Mouse (Mus musculus) lung, postnatal 0 days (tissue): ENCODE measurements around the gene Pkd1l2. TPM values are rescaled to one million over a fixed set of nuclear protein-coding genes. Genes with fewer than 3 reads are reported as not detected.

Experiments used
- ATAC-seq: fragments of 200-750 bp; cut with Nextera tagmentation; 2 replicates; pipeline ENCODE4 v1.8.0; 2017; ENCODE audit warnings: moderate library complexity
- DNase-seq: peaks from one replicate; pipeline ENCODE4 v3.0.0-alpha.2; 2016; ENCODE audit warnings: low spot score
- H3K27ac ChIP-seq: fragments of 300-500 bp; sonication (generic); 2 replicates; pipeline ENCODE4 v1.5.1; 2014; ENCODE audit warnings: antibody characterized with exemption, mild to moderate bottlenecking, low read length, mixed read lengths
- H3K27me3 ChIP-seq: fragments of 300-500 bp; sonication (generic); replicated peaks from 2 replicates; pipeline ENCODE4 v1.6.1; 2014; ENCODE audit warnings: low read length, mixed read lengths; ENCODE audit not compliant: insufficient read depth
- H3K36me3 ChIP-seq: fragments of 300-500 bp; sonication (generic); 2 replicates; pipeline ENCODE4 v1.6.1; 2014; ENCODE audit warnings: low read length, mixed read lengths; ENCODE audit not compliant: insufficient read depth
- H3K4me1 ChIP-seq: fragments of 300-500 bp; sonication (generic); 2 replicates; pipeline ENCODE4 v1.6.1; 2014; ENCODE audit warnings: antibody characterized with exemption, low read depth, low read length, mixed read lengths; ENCODE audit not compliant: insufficient read depth
- H3K4me2 ChIP-seq: fragments of 300-500 bp; sonication (generic); replicated peaks from 2 replicates; pipeline ENCODE4 v1.6.1; 2014; ENCODE audit warnings: low read depth, mild to moderate bottlenecking, low read length, moderate library complexity, mixed read lengths
- H3K4me3 ChIP-seq: fragments of 300-500 bp; sonication (generic); 2 replicates; pipeline ENCODE4 v1.5.1; 2014; ENCODE audit warnings: low read depth, low read length
- H3K9ac ChIP-seq: fragments of 300-500 bp; sonication (generic); replicated peaks from 2 replicates; pipeline ENCODE4 v1.6.1; 2014; ENCODE audit warnings: low read depth, mild to moderate bottlenecking
- H3K9me3 ChIP-seq: fragments of 300-500 bp; sonication (generic); 2 replicates; pipeline ENCODE4 v1.6.1; 2016; ENCODE audit warnings: low read length, mixed read lengths
- CTCF ChIP-seq: IDR thresholded peaks from 2 replicates; pipeline ENCODE4 v1.5.1; 2016; ENCODE audit warnings: antibody characterized with exemption, mild to moderate bottlenecking
- EP300 ChIP-seq: IDR thresholded peaks from 2 replicates; pipeline ENCODE4 v1.6.1; 2016; ENCODE audit warnings: antibody characterized with exemption, mild to moderate bottlenecking, control low read depth
- WGBS: fragments of 180-500 bp; shearing (Covaris S2); extraction: QIAGEN DNeasy Blood & Tissue Kit; methylation state at CpG from one replicate; pipeline ENCODE4 v1.1.7; 2014; 5-methylcytosine and 5-hydroxymethylcytosine counted together
- polyA plus RNA-seq: library from polyadenylated mRNA; unstranded; fragments of >200 nt; fragmentation: Nextera tagmentation; extraction: Ambion mirVana; gene quantifications from 2 replicates; pipeline ENCODE4 v1.2.1, GENCODE M21; 2015

Gene Pkd1l2
- polyA plus RNA-seq, 1 experiment from 2014 or later: not detected

GRCm38 (mm10) chr8:117118409-117118808 lies 36.2 kb upstream of the Pkd1l2 start:
- Histone ChIP-seq H3K4me2 (no peak overlapping the region), H3K9ac (no peak overlapping the region), H3K4me3 (no peak overlapping the region), H3K27ac (no peak overlapping the region), H3K9me3 (no peaks in the 10 kb centered on the region), H3K36me3 (no peaks in the 10 kb centered on the region), H3K27me3 (no peaks in the 10 kb centered on the region), H3K4me1 (0 out of 2 replicates have a peak, but pooled peaks cover 3% of the 10 kb centered on the region)
- TF ChIP-seq EP300 (no peak), CTCF (no peak)
- ATAC-seq (no peak), DNase-seq (no peak)
- WGBS: 77% methylated on average over 9 of the region's 9 CpGs

GRCm38 (mm10) chr8:117116534-117116933 lies 34.3 kb upstream of the Pkd1l2 start:
- Histone ChIP-seq H3K4me3 (no peak overlapping the region), H3K36me3 (no peaks in the 10 kb centered on the region), H3K27me3 (no peaks in the 10 kb centered on the region), H3K9me3 (no peaks in the 10 kb centered on the region), H3K27ac (peak overlapping the region; percentile 75; the same call in 1 of the 2 replicates), H3K9ac (no peak overlapping the region), H3K4me1 (0 out of 2 replicates have a peak, but pooled peaks cover 6% of the 10 kb centered on the region), H3K4me2 (no peak overlapping the region)
- TF ChIP-seq EP300 (no peak), CTCF (no peak)
- WGBS: 62% methylated on average over 7 of the region's 7 CpGs
- DNase-seq (no peak), ATAC-seq (no peak)

- no peaks in the 10 kb centered on the region for H3K36me3 ChIP-seq
- 0 out of 2 replicates have a peak, but pooled peaks cover 6% of the 10 kb centered on the region for H3K4me1 ChIP-seq
- peak overlapping the region; percentile 75 for H3K27ac ChIP-seq
- no peaks in the 10 kb centered on the region for H3K9me3 ChIP-seq
- peak overlapping the region; percentile 0; the same call in 1 of the 2 replicates for H3K4me2 ChIP-seq
- DNase-seq: peak; percentile 58
- 12% methylated on average over 13 of the region's 13 CpGs for WGBS
- H3K27me3 ChIP-seq: no peaks in the 10 kb centered on the region
- TF ChIP-seq EP300: no peak
- peak; percentile 49 for TF ChIP-seq CTCF
- H3K9ac ChIP-seq: no peak overlapping the region
- H3K4me3 ChIP-seq: no peak overlapping the region
- ATAC-seq: peak; percentile 67
Observed at GRCm38 (mm10) chr8:117115676-117116446, 33.6 kb upstream of the Pkd1l2 start.

- peak; percentile 14; the same call in 1 of the 2 replicates for ATAC-seq
- TF ChIP-seq CTCF (no peak), EP300 (no peak)
- WGBS: 31% methylated on average over 6 of the region's 6 CpGs
- H3K9ac ChIP-seq: no peak overlapping the region
- H3K4me3 ChIP-seq: no peak overlapping the region
- peak overlapping the region; percentile 39 for H3K27ac ChIP-seq
- 0 out of 2 replicates have a peak, but pooled peaks cover 6% of the 10 kb centered on the region for H3K4me1 ChIP-seq
- H3K36me3 ChIP-seq: no peaks in the 10 kb centered on the region
- no peaks in the 10 kb centered on the region for H3K27me3 ChIP-seq
- H3K9me3 ChIP-seq: no peaks in the 10 kb centered on the region
- 0 out of 2 replicates have a peak overlapping the region, but pooled peaks have one; percentile 0 for H3K4me2 ChIP-seq
- DNase-seq: peak; percentile 26
Observed at GRCm38 (mm10) chr8:117115094-117115493, 32.8 kb upstream of the Pkd1l2 start.

- no peak overlapping the region for H3K9ac ChIP-seq
- no peaks in the 10 kb centered on the region for H3K36me3 ChIP-seq
- H3K4me1 ChIP-seq: 0 out of 2 replicates have a peak, but pooled peaks cover 6% of the 10 kb centered on the region
- peak; percentile 61 for ATAC-seq
- H3K4me3 ChIP-seq: no peak overlapping the region
- DNase-seq: peak; percentile 47
- no peak for TF ChIP-seq CTCF
- no peak for TF ChIP-seq EP300
- H3K4me2 ChIP-seq: no peak overlapping the region
- no peaks in the 10 kb centered on the region for H3K9me3 ChIP-seq
- peak overlapping the region; percentile 74 for H3K27ac ChIP-seq
- no peaks in the 10 kb centered on the region for H3K27me3 ChIP-seq
- 28% methylated on average over 8 of the region's 8 CpGs for WGBS
Observed at GRCm38 (mm10) chr8:117112261-117112660, 30.0 kb upstream of the Pkd1l2 start.

GRCm38 (mm10) chr8:117111641-117112040 lies 29.4 kb upstream of the Pkd1l2 start:
- peak overlapping the region; percentile 74 for H3K27ac ChIP-seq
- no peak overlapping the region for H3K4me3 ChIP-seq
- no peaks in the 10 kb centered on the region for H3K9me3 ChIP-seq
- DNase-seq: peak; percentile 68
- TF ChIP-seq CTCF (no peak), EP300 (no peak; the same call in 1 of the 2 replicates)
- no peak overlapping the region for H3K4me2 ChIP-seq
- H3K36me3 ChIP-seq: no peaks in the 10 kb centered on the region
- no peaks in the 10 kb centered on the region for H3K27me3 ChIP-seq
- H3K4me1 ChIP-seq: 0 out of 2 replicates have a peak, but pooled peaks cover 6% of the 10 kb centered on the region
- WGBS: 32% methylated on average over 3 of the region's 3 CpGs
- H3K9ac ChIP-seq: no peak overlapping the region
- peak; percentile 76 for ATAC-seq
